Mouse (Mus musculus) E14TG2a.4 (cell line): ENCODE results near the gene Zfp36.
A peak's percentile ranks its signal among the peaks of the same experiment; 100 is the strongest.

Experiments used
- H3K27me3 ChIP-seq: 2 replicates; pipeline ENCODE4 v1.6.1; 2014; ENCODE audit warnings: low read length, control low read depth; ENCODE audit not compliant: insufficient read depth
- H3K36me3 ChIP-seq: 2 replicates; pipeline ENCODE4 v1.6.1; 2014; ENCODE audit warnings: low read length, control low read depth; ENCODE audit not compliant: insufficient read depth
- H3K4me1 ChIP-seq: replicated peaks from 2 replicates; pipeline ENCODE4 v1.6.1; 2014; ENCODE audit warnings: low read depth, low read length, control low read depth
- H3K4me3 ChIP-seq: replicated peaks from 2 replicates; pipeline ENCODE4 v1.5.1; 2014; ENCODE audit warnings: mild to moderate bottlenecking, low read length
- H3K9me3 ChIP-seq: 2 replicates; pipeline ENCODE4 v1.6.1; 2014; ENCODE audit warnings: low read length, control low read depth
- CTCF ChIP-seq: conservative IDR thresholded peaks from 2 replicates; pipeline ENCODE4 v1.5.1; 2014; ENCODE audit warnings: low read length
- NANOG ChIP-seq: IDR thresholded peaks from 2 replicates; pipeline ENCODE4 v1.6.1; 2014; ENCODE audit warnings: borderline replicate concordance, low read length, mixed read lengths
- POU5F1 ChIP-seq: IDR thresholded peaks from 2 replicates; pipeline ENCODE4 v1.6.1; 2014; ENCODE audit warnings: low read length, borderline replicate concordance

The Zfp36 gene

DNA sequence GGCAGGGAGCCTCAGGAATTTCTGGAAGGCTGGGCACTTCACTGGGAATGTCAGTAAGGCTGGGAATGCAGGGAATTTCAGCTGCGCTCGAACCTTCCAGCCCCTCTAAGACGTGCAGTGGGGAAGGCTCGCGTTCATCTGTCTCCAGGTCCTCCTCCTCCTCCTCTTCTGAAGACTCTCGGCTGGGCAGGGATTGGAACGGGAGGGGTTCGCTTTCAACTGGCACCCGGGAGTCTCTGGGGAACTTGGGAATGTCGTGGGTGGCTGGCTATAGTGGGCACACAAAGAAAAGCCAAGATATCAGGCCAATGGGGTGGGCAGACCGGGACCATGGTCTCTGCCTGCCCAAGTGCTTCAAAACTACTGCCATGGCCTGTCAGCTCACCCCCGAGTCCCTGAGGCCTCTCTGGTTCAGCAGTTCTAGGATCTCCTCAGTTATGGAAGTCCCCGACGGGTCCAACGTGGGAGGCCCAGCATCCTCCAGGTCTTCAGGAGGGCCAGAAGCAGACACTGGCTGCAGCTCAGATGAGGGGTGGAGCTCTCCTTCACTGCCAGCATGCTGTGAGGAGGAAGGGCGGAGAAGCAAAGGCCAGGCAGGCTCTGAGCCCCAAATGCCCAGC is 17.5 kb downstream of the Zfp36 start:
- Histone ChIP-seq H3K9me3 (peaks cover 7% of the 10 kb centered on the region), H3K36me3 (peaks cover 69% of the 10 kb centered on the region), H3K4me1 (peaks cover 42% of the 10 kb centered on the region), H3K27me3 (peaks cover 50% of the 10 kb centered on the region), H3K4me3 (no peak overlapping the region)
- TF ChIP-seq POU5F1 (no peak), CTCF (no peak), NANOG (no peak)

DNA sequence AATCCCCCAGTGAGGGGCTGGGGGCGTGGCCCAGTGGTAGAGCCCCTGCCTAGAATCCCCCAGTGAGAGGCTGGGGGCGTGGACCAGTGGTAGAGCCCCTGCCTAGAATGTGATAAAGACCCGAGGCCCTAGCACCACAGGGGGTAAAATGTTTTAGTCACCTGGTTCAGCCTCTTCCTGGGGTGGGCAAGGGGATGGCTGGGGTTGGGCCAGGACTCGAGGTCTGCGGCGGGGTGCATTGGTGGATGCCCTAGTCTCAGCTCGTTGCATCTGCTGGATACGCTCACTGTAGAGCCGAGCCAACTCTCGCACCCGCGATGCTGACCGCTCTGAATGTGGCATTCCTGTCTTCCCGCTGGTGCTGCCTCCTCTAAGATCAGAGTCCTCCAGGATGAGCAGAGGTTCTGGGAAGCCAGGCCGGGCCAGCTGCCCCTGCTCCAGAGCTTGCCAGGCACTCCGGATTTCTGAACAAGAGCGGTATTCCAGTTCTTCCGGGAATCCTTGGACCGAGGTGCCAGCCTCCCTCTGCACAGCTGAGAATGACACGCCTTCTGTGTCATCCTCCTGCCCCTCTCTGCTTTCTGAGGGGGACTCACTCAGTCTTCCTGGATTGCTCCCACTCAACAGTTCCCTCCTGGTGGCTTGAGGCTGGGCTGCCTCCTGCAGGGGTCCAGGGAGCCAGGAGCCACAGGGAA is 18.3 kb downstream of the Zfp36 start:
- TF ChIP-seq POU5F1: no peak
- TF ChIP-seq CTCF: no peak
- TF ChIP-seq NANOG: no peak
- peaks cover 7% of the 10 kb centered on the region for H3K9me3 ChIP-seq
- 0 out of 2 replicates have a peak overlapping the region, but pooled peaks have one; percentile 26 for H3K4me3 ChIP-seq
- H3K27me3 ChIP-seq: peaks cover 50% of the 10 kb centered on the region
- peaks cover 61% of the 10 kb centered on the region for H3K36me3 ChIP-seq
- H3K4me1 ChIP-seq: peaks cover 47% of the 10 kb centered on the region

- no peak for TF ChIP-seq POU5F1
- no peak for TF ChIP-seq NANOG
- no peak for TF ChIP-seq CTCF
- Histone ChIP-seq H3K36me3 (peaks cover 63% of the 10 kb centered on the region), H3K4me3 (no peak overlapping the region), H3K27me3 (peaks cover 37% of the 10 kb centered on the region), H3K9me3 (peaks cover 7% of the 10 kb centered on the region), H3K4me1 (peaks cover 51% of the 10 kb centered on the region)
These were observed 19.8 kb downstream of the Zfp36 start for GRCm38 (mm10) chr7:28360291-28360690.

DNA sequence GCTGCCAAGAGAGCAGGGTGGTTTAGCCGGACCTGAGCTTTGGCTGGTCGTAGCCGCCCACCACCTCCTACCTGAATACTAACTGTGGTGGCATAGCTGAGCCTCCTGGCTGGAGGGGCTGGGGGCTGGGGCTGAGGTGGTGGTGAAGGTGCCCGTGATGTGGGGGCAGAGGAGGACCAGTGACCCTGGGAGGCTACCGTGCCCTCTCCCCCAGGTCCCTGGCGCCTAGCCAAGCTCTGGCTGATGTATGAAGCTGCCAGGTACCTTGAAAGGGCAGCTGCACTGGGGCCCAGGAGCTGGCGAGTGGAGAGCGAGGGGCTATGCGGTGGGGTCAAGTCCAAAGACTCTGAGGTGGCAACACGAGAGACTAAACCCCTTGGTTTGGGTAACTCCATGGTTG is 20.2 kb downstream of the Zfp36 start:
- H3K4me1 ChIP-seq: peaks cover 55% of the 10 kb centered on the region
- no peak for TF ChIP-seq CTCF
- TF ChIP-seq POU5F1: no peak
- no peak for TF ChIP-seq NANOG
- peaks cover 7% of the 10 kb centered on the region for H3K9me3 ChIP-seq
- H3K27me3 ChIP-seq: peaks cover 33% of the 10 kb centered on the region
- H3K36me3 ChIP-seq: peaks cover 64% of the 10 kb centered on the region
- no peak overlapping the region for H3K4me3 ChIP-seq

GRCm38 (mm10) chr7:28358431-28358830 is 21.6 kb downstream of the Zfp36 start:
- H3K4me3 ChIP-seq: no peak overlapping the region
- H3K4me1 ChIP-seq: peaks cover 68% of the 10 kb centered on the region
- peaks cover 7% of the 10 kb centered on the region for H3K9me3 ChIP-seq
- TF ChIP-seq CTCF: no peak
- TF ChIP-seq POU5F1: no peak
- TF ChIP-seq NANOG: no peak
- peaks cover 66% of the 10 kb centered on the region for H3K36me3 ChIP-seq
- peaks cover 22% of the 10 kb centered on the region; the same call in 1 of the 2 replicates for H3K27me3 ChIP-seq

DNA sequence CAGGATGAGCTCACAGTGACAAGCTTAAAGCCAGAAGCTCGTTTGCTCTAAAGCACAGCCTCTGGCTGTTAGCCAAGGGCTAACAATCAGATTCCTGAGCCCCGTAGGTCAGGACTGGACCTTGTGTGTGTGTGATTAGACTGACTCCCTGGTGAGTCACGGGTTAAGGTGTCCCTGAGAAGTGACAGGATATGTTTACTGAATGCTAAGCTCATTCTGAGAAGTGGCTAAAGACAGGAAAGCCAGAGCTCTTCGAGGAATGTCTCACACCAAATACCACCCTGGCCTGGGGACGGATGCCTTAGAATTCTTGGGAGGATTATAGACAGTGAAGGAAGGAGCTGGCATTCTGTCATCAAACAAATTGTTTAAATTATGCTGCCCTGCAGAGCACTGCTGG is 22.1 kb downstream of the Zfp36 start:
- Histone ChIP-seq H3K27me3 (peaks cover 22% of the 10 kb centered on the region; the same call in 1 of the 2 replicates), H3K4me3 (no peak overlapping the region), H3K9me3 (peaks cover 7% of the 10 kb centered on the region), H3K36me3 (peaks cover 70% of the 10 kb centered on the region), H3K4me1 (peaks cover 72% of the 10 kb centered on the region)
- TF ChIP-seq NANOG (no peak), POU5F1 (no peak), CTCF (no peak)

DNA sequence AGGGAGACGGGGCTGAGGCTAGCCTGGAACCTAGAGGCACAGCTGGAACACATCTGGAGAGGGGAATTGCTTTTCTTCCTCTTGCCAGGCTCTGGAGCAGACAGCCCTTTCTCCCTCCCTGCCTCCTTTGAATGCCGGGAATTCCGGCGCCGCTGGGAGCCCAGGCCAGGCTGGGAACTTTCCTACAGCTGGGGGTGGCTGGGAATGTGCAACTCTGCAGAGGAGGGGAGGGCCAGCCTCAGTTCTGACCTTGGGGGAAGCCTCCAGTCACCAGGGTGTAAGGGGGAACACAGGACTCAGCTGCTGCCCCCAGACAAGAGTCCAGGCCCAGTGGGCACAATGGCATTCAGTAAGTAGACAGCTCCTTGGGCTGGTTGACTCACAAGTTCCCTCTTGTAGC is 23.1 kb downstream of the Zfp36 start:
- Histone ChIP-seq H3K9me3 (peaks cover 7% of the 10 kb centered on the region), H3K27me3 (peaks cover 16% of the 10 kb centered on the region; the same call in 1 of the 2 replicates), H3K36me3 (peaks cover 71% of the 10 kb centered on the region), H3K4me3 (peak overlapping the region; percentile 17; the same call in 1 of the 2 replicates), H3K4me1 (peaks cover 72% of the 10 kb centered on the region)
- TF ChIP-seq CTCF (no peak), POU5F1 (no peak), NANOG (no peak)

- no peak overlapping the region for H3K4me3 ChIP-seq
- TF ChIP-seq POU5F1 (no peak), NANOG (no peak), CTCF (no peak)
- H3K4me1 ChIP-seq: peaks cover 68% of the 10 kb centered on the region
- no peaks in the 10 kb centered on the region for H3K9me3 ChIP-seq
- H3K36me3 ChIP-seq: peaks cover 64% of the 10 kb centered on the region
- H3K27me3 ChIP-seq: peaks cover 14% of the 10 kb centered on the region; the same call in 1 of the 2 replicates
These were observed 24.8 kb downstream of the Zfp36 start for GRCm38 (mm10) chr7:28355221-28355620.

DNA sequence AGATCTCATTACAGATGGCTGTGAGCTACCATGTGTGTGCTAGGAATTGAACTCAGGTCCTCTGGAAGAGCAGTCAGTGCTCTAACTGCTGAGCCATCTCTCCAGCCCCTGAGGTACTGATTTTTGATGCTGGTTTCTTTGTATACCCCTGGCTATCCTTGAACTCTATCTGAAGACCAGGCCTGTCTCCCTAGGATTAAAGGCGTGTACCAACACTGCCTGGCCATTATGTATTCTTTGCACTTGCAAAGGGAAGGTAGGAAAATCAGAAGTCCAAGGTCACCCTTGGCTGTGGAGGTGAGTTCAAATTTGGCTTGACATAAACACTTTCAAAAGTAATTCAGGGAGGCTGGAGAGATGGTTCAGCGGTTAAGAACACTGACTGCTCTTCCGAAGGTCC is 25.5 kb downstream of the Zfp36 start:
- Histone ChIP-seq H3K36me3 (peaks cover 58% of the 10 kb centered on the region), H3K4me3 (no peak overlapping the region), H3K9me3 (no peaks in the 10 kb centered on the region), H3K4me1 (peaks cover 73% of the 10 kb centered on the region), H3K27me3 (peaks cover 9% of the 10 kb centered on the region; the same call in 1 of the 2 replicates)
- TF ChIP-seq NANOG: no peak
- TF ChIP-seq CTCF: no peak
- no peak for TF ChIP-seq POU5F1
